Comparison of ENCODE assay signal across 13 mouse cellular contexts in the genomic region with DNA sequence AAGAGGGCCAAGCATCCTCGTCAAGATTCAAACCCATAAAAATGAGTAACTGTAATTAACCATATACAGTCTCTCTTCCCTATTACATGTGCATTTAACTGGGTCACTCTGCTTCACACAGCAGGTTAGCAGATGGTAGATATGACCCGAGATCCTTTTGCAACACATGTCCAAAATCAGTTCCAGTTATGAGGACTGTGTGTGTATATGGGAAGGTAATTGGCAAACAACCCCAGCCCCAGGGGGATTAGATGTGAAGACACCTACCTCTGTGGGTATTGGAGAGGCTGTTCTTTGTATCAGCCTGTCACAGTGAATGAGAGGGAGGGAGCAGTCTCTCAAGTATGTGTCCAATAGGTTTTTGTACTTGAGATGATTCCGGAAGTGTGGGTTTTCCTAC. TPM values are rescaled to one million over a fixed set of nuclear protein-coding genes. Genes with fewer than 3 reads are reported as not detected.
DNase-seq lines count a peak whose midpoint lies in the region; ATAC-seq and TF ChIP-seq lines count a peak whose summit lies in the region.
"Had no signal": no experiment of that assay in that cellular context is flagged by ENCODE, and none has a peak within 500 bp of the region (broad histone marks: within the 10 kb centered on the region; RNA-seq: fewer than 3 reads in every experiment).

No protein-coding gene starts in this region.

- TF ChIP-seq CTCF in E14TG2a.4 (conservative IDR thresholded peaks at IDR 0.05; ENCODE audit: low read length) = no peak

- WGBS in heart, embryonic 13.5 days = 57% methylated on average over 3 of the region's 3 CpGs
- WGBS in kidney, embryonic 14.5 days = 68% methylated on average over 3 of the region's 3 CpGs

- no peak overlapping the region for H3K4me3 ChIP-seq in heart, embryonic 13.5 days
- H3K4me3 ChIP-seq in E14TG2a.4 (replicated peaks; ENCODE audit: low read length) = peak overlapping the region; percentile 39
- H3K4me3 ChIP-seq in kidney, embryonic 14.5 days (ENCODE audit: low read length) = no peak overlapping the region
- H3K4me3 ChIP-seq: limb, embryonic 10.5 days; liver, embryonic 12.5 days; neural tube, embryonic 15.5 days had no signal

- no peaks in the 10 kb centered on the region for H3K9me3 ChIP-seq in heart, embryonic 13.5 days
- H3K9me3 ChIP-seq in E14TG2a.4 (ENCODE audit: low read length) = no peaks in the 10 kb centered on the region
- H3K9me3 ChIP-seq in kidney, embryonic 14.5 days (ENCODE audit: control insufficient read depth, low read length) = no peaks in the 10 kb centered on the region
- H3K9me3 ChIP-seq: limb, embryonic 10.5 days; liver, embryonic 12.5 days; neural tube, embryonic 15.5 days had no signal

- H3K27me3 ChIP-seq in heart, embryonic 13.5 days (replicated peaks) = no peaks in the 10 kb centered on the region
- no peaks in the 10 kb centered on the region for H3K27me3 ChIP-seq in E14TG2a.4 (ENCODE audit: insufficient read depth, low read length)
- no peaks in the 10 kb centered on the region for H3K27me3 ChIP-seq in kidney, embryonic 14.5 days (ENCODE audit: control insufficient read depth, insufficient read depth, low read length)
- H3K27me3 ChIP-seq: liver, embryonic 12.5 days; neural tube, embryonic 15.5 days had no signal

- H3K36me3 ChIP-seq in heart, embryonic 13.5 days = no peaks in the 10 kb centered on the region
- H3K36me3 ChIP-seq in E14TG2a.4 (ENCODE audit: insufficient read depth, low read length) = no peaks in the 10 kb centered on the region
- no peaks in the 10 kb centered on the region for H3K36me3 ChIP-seq in kidney, embryonic 14.5 days (ENCODE audit: control insufficient read depth, insufficient read depth, low read length)
- H3K36me3 ChIP-seq: limb, embryonic 10.5 days; liver, embryonic 12.5 days; neural tube, embryonic 15.5 days had no signal

- DNase-seq in heart, postnatal 10 days = no peak
- DNase-seq in brain, adult 2 months (ENCODE audit: low read depth, low spot score) = peak; percentile 87
- peak; percentile 66 to 74 for DNase-seq in cerebellum, postnatal 10 days
- no peak for DNase-seq in right cerebral cortex, adult 2 months (ENCODE audit: low spot score in 2 of 2)
- DNase-seq in frontal cortex, postnatal 25 days (ENCODE audit: low spot score in 2 of 2) = no peak
- DNase-seq: layer of hippocampus, postnatal 36 days; spleen, adult 18-20 months had no signal

- intact Hi-C loops in heart, postnatal 10 days (cut with DNase I) = no loop called here

- H3K4me2 ChIP-seq in heart, embryonic 13.5 days = peak overlapping the region; percentile 48
- H3K4me2 ChIP-seq in kidney, embryonic 14.5 days (replicated peaks; ENCODE audit: low read depth, low read length) = no peak overlapping the region
- H3K4me2 ChIP-seq: liver, embryonic 12.5 days; neural tube, embryonic 15.5 days had no signal

- no peak overlapping the region for H3K9ac ChIP-seq in heart, embryonic 13.5 days
- no peak overlapping the region for H3K9ac ChIP-seq in kidney, embryonic 14.5 days (ENCODE audit: low read depth, low read length)
- H3K9ac ChIP-seq: liver, embryonic 12.5 days; neural tube, embryonic 15.5 days had no signal

- H3K27ac ChIP-seq in heart, embryonic 13.5 days (replicated peaks) = peak overlapping the region; percentile 67; the same call in 1 of the 2 replicates
- H3K27ac ChIP-seq in kidney, embryonic 14.5 days (ENCODE audit: low read depth, low read length) = no peak overlapping the region
- H3K27ac ChIP-seq: limb, embryonic 10.5 days; liver, embryonic 12.5 days; neural tube, embryonic 15.5 days had no signal

- no peak for ATAC-seq in heart, embryonic 13.5 days (ENCODE audit: extremely low read depth, insufficient number of reproducible peaks, low FRiP score, low TSS enrichment)
- no peak for ATAC-seq in kidney, embryonic 14.5 days (ENCODE audit: low FRiP score, low TSS enrichment)
- ATAC-seq: liver, embryonic 12.5 days had no signal

- H3K4me1 ChIP-seq in heart, embryonic 13.5 days = peaks cover 29% of the 10 kb centered on the region
- peaks cover 96% of the 10 kb centered on the region for H3K4me1 ChIP-seq in E14TG2a.4 (replicated peaks; ENCODE audit: low read depth, low read length)
- H3K4me1 ChIP-seq in kidney, embryonic 14.5 days (ENCODE audit: control insufficient read depth, insufficient read depth, low read length) = no peaks in the 10 kb centered on the region
- H3K4me1 ChIP-seq: liver, embryonic 12.5 days had no signal

RNA-seq across cellular contexts. Expression of a gene that starts 18.4 kb away (rescaled TPM):
- 11.9 and 14.3 TPM in 2 replicates for polyA plus RNA-seq in heart, embryonic 13.5 days (2015; fragmentation: Nextera tagmentation; extraction: Ambion mirVana)
- total RNA-seq in heart, postnatal 10 days (2021) = 10 to 100 TPM; 20.7 to 42.3 TPM
- 12.0 and 19.7 TPM in 2 replicates for polyA plus RNA-seq in kidney, embryonic 14.5 days (2014; fragmentation: Nextera tagmentation; extraction: Ambion mirVana)

Comparison
In these comparisons a context has a peak if more than half of its experiments do, and no peak if none do; other contexts are left out.
1. DNase-seq: peak in brain, adult 2 months (single experiment) and cerebellum, postnatal 10 days (2 of 2); none in heart, postnatal 10 days (0 of 2), right cerebral cortex, adult 2 months (0 of 2) and frontal cortex, postnatal 25 days (0 of 2).